Mouse (Mus musculus) hindbrain, embryonic 13.5 days (tissue): ENCODE measurements around the gene Slc17a2. TPM values are rescaled to one million over a fixed set of nuclear protein-coding genes. Genes with fewer than 3 reads are reported as not detected.

Experiments
- ATAC-seq: fragments of 200-750 bp; cut with Nextera tagmentation; 2 replicates; pipeline ENCODE4 v1.8.0; 2017; ENCODE audit warnings: moderate TSS enrichment; ENCODE audit not compliant: low FRiP score
- H3K27ac ChIP-seq: fragments of 300-500 bp; sonication (generic); 2 replicates; pipeline ENCODE4 v1.5.1; 2015; ENCODE audit warnings: inconsistent platforms, mild to moderate bottlenecking, moderate library complexity
- H3K27me3 ChIP-seq: fragments of 300-500 bp; sonication (generic); 2 replicates; pipeline ENCODE4 v1.6.1; 2015; ENCODE audit warnings: mild to moderate bottlenecking, inconsistent platforms
- H3K36me3 ChIP-seq: fragments of 300-500 bp; sonication (generic); 2 replicates; pipeline ENCODE4 v1.6.1; 2015; ENCODE audit warnings: mild to moderate bottlenecking, inconsistent platforms
- H3K4me1 ChIP-seq: fragments of 300-500 bp; sonication (generic); replicated peaks from 2 replicates; pipeline ENCODE4 v1.6.1; 2015; ENCODE audit warnings: inconsistent platforms
- H3K4me2 ChIP-seq: fragments of 300-500 bp; sonication (generic); 2 replicates; pipeline ENCODE4 v1.6.1; 2015; ENCODE audit warnings: inconsistent platforms, mild to moderate bottlenecking, moderate library complexity
- H3K4me3 ChIP-seq: fragments of 300-500 bp; sonication (generic); 2 replicates; pipeline ENCODE4 v1.5.1; 2015; ENCODE audit warnings: mild to moderate bottlenecking, inconsistent platforms
- H3K9ac ChIP-seq: fragments of 300-500 bp; sonication (generic); 2 replicates; pipeline ENCODE4 v1.6.1; 2015; ENCODE audit warnings: mild to moderate bottlenecking, inconsistent platforms
- H3K9me3 ChIP-seq: fragments of 300-500 bp; sonication (generic); 2 replicates; pipeline ENCODE4 v1.6.1; 2016; ENCODE audit warnings: inconsistent platforms
- WGBS: fragments of 180-500 bp; shearing (Covaris S2); methylation state at CpG from one replicate; pipeline ENCODE4 v1.1.7; 2015; 5-methylcytosine and 5-hydroxymethylcytosine counted together
- polyA plus RNA-seq: library from polyadenylated mRNA; unstranded; fragments of >200 nt; fragmentation: Nextera tagmentation; extraction: Ambion mirVana; gene quantifications from 2 replicates; pipeline ENCODE4 v1.2.1, GENCODE M21; 2015

Slc17a2 gene
- polyA plus RNA-seq, 1 experiment from 2014 or later, result not detected

DNA sequence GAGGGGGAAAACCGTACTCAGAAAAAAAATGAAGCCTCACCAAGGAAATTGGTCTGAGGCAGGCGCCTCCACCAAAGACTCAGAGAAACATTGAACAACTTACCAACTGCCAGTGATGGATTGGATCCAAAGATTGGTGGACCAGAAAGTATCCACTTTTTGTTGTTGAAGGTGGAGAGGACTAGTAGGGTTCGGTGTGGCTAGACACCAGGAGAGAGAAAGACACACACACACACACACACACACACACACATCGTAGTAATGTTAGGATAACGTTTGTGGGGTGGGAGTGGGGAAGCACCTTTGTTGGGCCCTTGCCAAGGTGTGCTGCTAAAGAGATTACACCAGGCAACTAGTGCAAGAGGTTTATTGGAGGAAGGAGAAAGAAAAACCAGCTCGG is 60.2 kb downstream of the Slc17a2 start:
- ATAC-seq, result no peak
- Histone ChIP-seq H3K4me1 (no peaks in the 10 kb centered on the region), H3K27ac (no peak overlapping the region), H3K27me3 (no peaks in the 10 kb centered on the region), H3K4me2 (no peak overlapping the region), H3K4me3 (no peak overlapping the region), H3K9ac (no peak overlapping the region), H3K36me3 (no peaks in the 10 kb centered on the region), H3K9me3 (no peaks in the 10 kb centered on the region)
- WGBS, result 90% methylated on average over 6 of the region's 6 CpGs

DNA sequence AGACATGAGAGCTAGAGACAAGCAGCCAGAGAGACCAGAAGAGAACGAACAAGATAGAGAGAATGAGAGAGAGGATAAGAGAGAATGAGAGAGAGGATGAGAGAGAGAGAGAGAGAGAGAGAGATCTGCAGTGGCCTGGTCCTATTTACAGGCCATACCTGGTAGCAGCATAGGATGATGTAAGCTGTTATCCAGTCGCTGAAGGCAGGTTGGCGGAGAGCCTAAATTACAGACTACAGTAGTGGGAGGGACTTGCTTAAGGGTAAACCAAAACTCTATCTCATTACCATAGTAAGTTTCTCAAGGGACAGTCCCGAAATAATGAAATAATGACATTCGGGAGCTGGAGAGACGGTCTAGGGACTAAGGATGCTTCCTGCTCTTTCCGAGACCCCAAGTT is 60.6 kb downstream of the Slc17a2 start, which contains the start of gene Slc17a1:
TSS of gene Slc17a1 (plus strand) at position 346 of the 400 bp plus-strand sequence.
- no peak within 1 kb of the TSS for H3K4me2 ChIP-seq
- no peak within 1 kb of the TSS for H3K27ac ChIP-seq
- ATAC-seq, result no peak
- 89% methylated on average over 7 of the region's 7 CpGs for WGBS
- H3K4me3 ChIP-seq, result no peak within 1 kb of the TSS
- no peak within 1 kb of the TSS for H3K9ac ChIP-seq
- no peaks in the 10 kb centered on the region for H3K36me3 ChIP-seq
- H3K4me1 ChIP-seq, result no peaks in the 10 kb centered on the region
- no peaks in the 10 kb centered on the region for H3K27me3 ChIP-seq
- no peaks in the 10 kb centered on the region for H3K9me3 ChIP-seq

DNA sequence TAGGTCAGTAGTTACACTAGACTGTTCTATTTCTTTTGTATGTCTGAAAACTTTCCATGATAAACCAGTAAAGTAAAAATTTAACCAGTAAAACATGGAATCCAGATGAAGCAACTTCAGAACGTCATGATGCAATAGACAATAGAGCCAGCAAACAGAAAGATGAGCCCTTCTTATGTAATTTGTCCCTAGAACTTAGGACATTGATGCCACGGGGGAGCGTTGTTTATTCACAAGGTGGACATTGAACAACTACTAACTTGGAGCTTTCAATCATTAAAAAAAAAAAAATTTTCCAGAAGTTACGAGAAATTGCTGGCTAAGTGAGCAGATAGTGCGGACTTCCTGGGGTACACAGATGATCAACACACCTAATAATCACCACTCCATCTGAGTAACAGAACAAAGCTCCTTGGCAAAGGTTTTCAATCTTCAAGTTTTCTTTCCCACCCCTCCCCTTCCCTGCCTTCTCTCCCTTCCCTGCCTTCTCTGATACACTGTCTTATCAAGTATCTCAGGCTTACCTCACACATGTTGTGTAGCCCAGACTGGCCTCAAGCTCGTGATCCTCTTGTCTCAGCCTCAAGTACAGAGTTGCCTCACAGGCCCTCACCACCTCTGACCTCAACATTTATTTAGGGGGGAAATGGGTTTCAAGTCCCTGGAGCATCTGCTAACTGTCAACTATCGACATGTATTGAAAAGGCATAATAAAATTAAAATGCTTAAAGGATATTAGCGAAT is 62.2 kb downstream of the Slc17a2 start:
- Histone ChIP-seq H3K27ac (no peak overlapping the region), H3K36me3 (no peaks in the 10 kb centered on the region), H3K9ac (no peak overlapping the region), H3K9me3 (no peaks in the 10 kb centered on the region), H3K4me3 (no peak overlapping the region), H3K27me3 (no peaks in the 10 kb centered on the region), H3K4me1 (no peaks in the 10 kb centered on the region), H3K4me2 (no peak overlapping the region)
- WGBS, result 90% methylated on average over 8 of the region's 8 CpGs
- ATAC-seq, result no peak

DNA sequence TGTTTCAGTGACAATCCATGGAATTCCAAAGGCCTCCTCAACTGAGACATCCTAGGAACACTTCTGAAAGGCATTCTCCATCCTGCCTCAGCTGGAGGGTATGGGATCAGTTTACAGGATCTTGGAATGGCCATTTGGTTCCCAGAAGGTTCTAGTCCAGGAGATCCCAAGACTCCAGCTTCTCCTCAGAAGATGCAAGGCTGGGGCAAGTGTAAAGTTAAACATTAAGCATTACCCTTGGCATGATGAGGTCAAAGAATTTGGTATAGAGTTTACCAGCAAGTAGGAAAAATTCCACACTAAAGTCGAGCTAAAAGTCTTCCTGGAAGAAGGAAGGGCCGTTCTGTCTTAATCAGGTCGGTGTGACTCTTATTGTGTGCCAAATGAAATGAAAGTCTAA is 63.2 kb downstream of the Slc17a2 start:
- no peak overlapping the region for H3K4me2 ChIP-seq
- H3K4me1 ChIP-seq, result no peaks in the 10 kb centered on the region
- H3K9ac ChIP-seq, result no peak overlapping the region
- 78% methylated on average over 3 of the region's 3 CpGs for WGBS
- ATAC-seq, result no peak
- H3K4me3 ChIP-seq, result no peak overlapping the region
- H3K27ac ChIP-seq, result no peak overlapping the region
- no peaks in the 10 kb centered on the region for H3K36me3 ChIP-seq
- H3K27me3 ChIP-seq, result no peaks in the 10 kb centered on the region
- H3K9me3 ChIP-seq, result no peaks in the 10 kb centered on the region

DNA sequence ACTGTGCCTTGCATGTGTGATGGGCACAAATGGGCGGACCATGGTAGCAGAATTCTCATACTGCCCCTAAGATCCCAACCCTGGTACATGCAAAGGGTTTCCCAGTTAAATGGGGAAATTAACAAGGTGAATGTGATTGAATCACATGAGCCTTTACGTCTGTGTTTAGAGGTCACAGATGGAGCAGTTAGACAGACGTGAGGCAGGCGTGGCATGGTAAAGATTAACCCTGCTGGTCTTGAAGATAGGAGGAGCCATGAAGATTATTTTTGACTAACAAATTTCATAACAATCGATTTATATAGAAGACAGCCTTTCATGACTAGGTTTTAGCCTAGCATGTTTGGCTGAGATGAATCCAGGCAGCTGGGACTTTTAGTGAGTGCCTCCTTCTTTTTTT is 66.3 kb downstream of the Slc17a2 start:
- Histone ChIP-seq H3K36me3 (no peaks in the 10 kb centered on the region), H3K9ac (no peak overlapping the region), H3K4me3 (no peak overlapping the region), H3K27me3 (no peaks in the 10 kb centered on the region), H3K4me2 (no peak overlapping the region), H3K4me1 (no peaks in the 10 kb centered on the region), H3K9me3 (no peaks in the 10 kb centered on the region), H3K27ac (no peak overlapping the region)
- no peak for ATAC-seq
- WGBS, result 87% methylated on average over 5 of the region's 5 CpGs

Other genes starting within 250 kb of the Slc17a2 start
- gene Hist1h3e, start 244.6 kb upstream of the Slc17a2 start, polyA plus RNA-seq, result 2.1 and 2.8 TPM in 2 replicates
- 26.4 and 29.3 TPM in 2 replicates for gene Hist1h2ae, start 235.8 kb upstream of the Slc17a2 start, polyA plus RNA-seq
- 2.8 TPM in 2 replicates for gene Hist1h2bg, start 235.6 kb upstream of the Slc17a2 start, polyA plus RNA-seq
- gene Hist1h2bf, start 232.8 kb upstream of the Slc17a2 start, polyA plus RNA-seq, result 1.2 and 3.0 TPM in 2 replicates
- 0.61 and 2.7 TPM in 2 replicates for gene Hist1h2ad, start 232.6 kb upstream of the Slc17a2 start, polyA plus RNA-seq
- gene Hist1h3d, start 231.2 kb upstream of the Slc17a2 start, polyA plus RNA-seq, result 1.6 and 2.7 TPM in 2 replicates
- 50.0 and 52.6 TPM in 2 replicates for gene Hist1h4d, start 225.4 kb upstream of the Slc17a2 start, polyA plus RNA-seq
- 1.2 and 1.6 TPM in 2 replicates for gene Hist1h2be, start 185.9 kb upstream of the Slc17a2 start, polyA plus RNA-seq
- gene Hist1h1e, start 184.4 kb upstream of the Slc17a2 start, polyA plus RNA-seq, result 7.9 and 8.8 TPM in 2 replicates
- 0.38 and 0.54 TPM in 2 replicates for gene Hist1h2ac, start 123.0 kb upstream of the Slc17a2 start, polyA plus RNA-seq
- gene Hist1h2bc, start 122.8 kb upstream of the Slc17a2 start, polyA plus RNA-seq, result 17.8 and 23.1 TPM in 2 replicates
- gene Hist1h1t, start 111.2 kb upstream of the Slc17a2 start, polyA plus RNA-seq, result not detected in 2 replicates
- gene Hist1h4c, start 108.5 kb upstream of the Slc17a2 start, polyA plus RNA-seq, result 3.9 and 4.4 TPM in 2 replicates
- 5.4 and 5.6 TPM in 2 replicates for gene Hfe, start 96.1 kb upstream of the Slc17a2 start, polyA plus RNA-seq
- 8.8 and 9.7 TPM in 2 replicates for gene Hist1h1c, start 68.2 kb upstream of the Slc17a2 start, polyA plus RNA-seq
- gene Hist1h3c, start 61.4 kb upstream of the Slc17a2 start, polyA plus RNA-seq, result 1.3 and 1.9 TPM in 2 replicates
- 0.86 and 1.7 TPM in 2 replicates for gene Hist1h2bb, start 60.3 kb upstream of the Slc17a2 start, polyA plus RNA-seq
- gene Hist1h2ab, start 55.9 kb upstream of the Slc17a2 start, polyA plus RNA-seq, result 10.5 and 12.7 TPM in 2 replicates
- gene Hist1h3b, start 54.7 kb upstream of the Slc17a2 start, polyA plus RNA-seq, result 4.2 and 4.4 TPM in 2 replicates
- gene Hist1h4b, start 50.0 kb upstream of the Slc17a2 start, polyA plus RNA-seq, result 1.4 TPM in 1 of 2 replicates, not detected in the other
- not detected in 2 replicates for gene Hist1h4a, start 45.8 kb upstream of the Slc17a2 start, polyA plus RNA-seq
- 1.9 and 2.5 TPM in 2 replicates for gene Hist1h3a, start 44.6 kb upstream of the Slc17a2 start, polyA plus RNA-seq
- gene Hist1h1a, start 43.3 kb upstream of the Slc17a2 start, polyA plus RNA-seq, result 0.56 and 1.2 TPM in 2 replicates
- gene Trim38, start 37.1 kb upstream of the Slc17a2 start, polyA plus RNA-seq, result not detected in 2 replicates
- gene Slc17a3, start 32.4 kb downstream of the Slc17a2 start, polyA plus RNA-seq, result not detected in 2 replicates
- not detected in 2 replicates for gene Slc17a1, start 60.8 kb downstream of the Slc17a2 start, polyA plus RNA-seq
- 0.09 TPM in 1 of 2 replicates, not detected in the other for gene Slc17a4, start 108.0 kb downstream of the Slc17a2 start, polyA plus RNA-seq
- not detected in 2 replicates for gene Hist1h2ba, start 127.2 kb downstream of the Slc17a2 start, polyA plus RNA-seq
- gene Hist1h2aa, start 127.5 kb downstream of the Slc17a2 start, polyA plus RNA-seq, result not detected in 2 replicates
- gene Scgn, start 184.2 kb downstream of the Slc17a2 start, polyA plus RNA-seq, result 1.0 and 1.4 TPM in 2 replicates